Mouse (Mus musculus) activated CD4-positive, CD25-positive, alpha-beta regulatory T cell, adult 4 months (primary cell): Measurements from ENCODE around the gene Slc38a4. TPM values are rescaled to one million over a fixed set of nuclear protein-coding genes. Genes with fewer than 3 reads are reported as not detected.

ENCODE experiments used
- ATAC-seq: one replicate; pipeline ENCODE4 v1.8.0; 2017
- polyA plus RNA-seq, 2 experiments: library from polyadenylated mRNA; unstranded; fragments of 100-300 nt; shearing (Covaris generic); gene quantifications; one replicate each; pipeline ENCODE4 v1.2.1; 2017

The Slc38a4 gene
- polyA plus RNA-seq, 2 experiments from 2014 or later: not detected

DNA sequence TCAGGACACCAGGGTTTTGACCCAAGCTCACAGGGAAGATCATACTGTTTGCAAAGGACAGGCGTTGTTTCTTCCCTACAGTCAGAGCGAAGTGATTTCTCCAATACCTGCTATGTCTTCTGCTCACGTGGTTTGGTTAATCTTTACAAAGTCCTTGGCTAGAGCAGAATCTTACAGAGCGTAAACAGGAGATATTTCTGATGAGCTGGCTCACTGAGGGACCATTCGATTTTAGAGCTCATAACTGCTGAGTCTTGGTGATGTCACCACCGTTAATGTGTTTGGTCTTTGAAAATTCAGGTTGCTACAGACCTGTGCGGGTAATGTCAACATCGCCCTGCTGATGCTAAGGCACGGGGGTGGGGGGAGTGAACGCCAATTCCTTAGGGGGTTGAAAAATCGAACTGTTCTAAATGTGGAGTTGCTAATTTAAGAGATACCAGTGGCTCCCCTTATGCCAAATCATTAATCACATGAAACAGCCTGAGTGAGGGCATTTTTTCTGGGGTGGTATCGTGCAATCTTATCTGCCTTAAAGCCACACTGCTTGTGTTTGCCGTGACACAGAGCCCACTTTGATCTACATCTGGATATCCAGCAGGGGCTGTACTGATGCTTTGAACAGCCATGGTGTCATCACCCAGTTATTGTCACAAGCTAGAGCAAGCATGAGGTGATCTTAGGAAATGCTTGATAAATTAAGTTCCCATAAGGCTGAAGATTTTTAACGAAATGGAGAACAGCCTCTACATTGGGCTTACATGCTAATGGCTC lies 44.0 kb downstream of the Slc38a4 start:
- no peak for ATAC-seq

DNA sequence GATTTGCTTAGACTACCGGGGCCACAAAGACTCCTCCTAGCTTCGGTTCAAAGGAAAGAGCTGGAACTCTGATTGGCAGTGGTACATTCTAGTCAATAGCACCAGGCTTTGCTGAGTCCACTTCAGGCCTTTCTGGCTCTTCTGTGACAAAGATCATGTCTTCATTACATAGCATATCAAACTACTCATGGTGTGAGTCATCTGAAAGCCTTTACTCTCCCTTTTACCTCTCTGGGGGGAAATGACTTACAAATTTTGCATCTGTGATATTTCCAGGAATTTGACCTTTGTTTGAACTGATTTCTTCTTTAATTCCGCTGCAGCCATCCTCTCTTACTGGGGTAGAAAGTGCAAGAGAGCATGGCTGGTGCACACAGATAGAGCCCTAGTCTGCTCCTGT lies 46.5 kb downstream of the Slc38a4 start:
- no peak for ATAC-seq

DNA sequence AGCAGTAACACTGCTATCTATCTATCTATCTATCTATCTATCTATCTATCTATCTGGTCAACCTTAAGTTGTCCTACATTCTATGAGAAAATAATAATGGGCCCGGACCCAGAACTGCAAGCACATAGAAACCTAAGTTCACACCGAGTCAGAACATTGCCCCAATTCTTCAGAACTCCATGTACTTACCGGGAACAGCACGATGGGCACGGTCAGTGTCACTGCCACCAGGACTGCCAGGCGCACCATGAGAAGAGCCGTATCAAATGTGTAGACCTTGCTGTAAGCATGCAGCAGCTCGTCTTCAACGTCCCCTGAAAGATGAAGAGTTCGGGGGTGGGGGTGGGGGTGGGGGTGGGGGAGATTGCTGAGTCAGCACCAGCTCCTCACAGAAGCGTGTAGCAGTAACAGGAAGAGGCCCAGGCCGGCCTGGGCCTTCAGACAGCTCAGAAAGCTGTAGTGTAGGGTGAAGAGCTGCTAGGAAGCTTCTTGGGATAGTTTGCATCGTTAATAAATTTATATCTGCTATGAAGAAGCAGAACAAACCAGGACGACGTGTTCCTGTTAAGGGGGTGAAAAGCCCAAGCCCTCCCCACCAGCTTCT lies 50.0 kb downstream of the Slc38a4 start:
- no peak for ATAC-seq

DNA sequence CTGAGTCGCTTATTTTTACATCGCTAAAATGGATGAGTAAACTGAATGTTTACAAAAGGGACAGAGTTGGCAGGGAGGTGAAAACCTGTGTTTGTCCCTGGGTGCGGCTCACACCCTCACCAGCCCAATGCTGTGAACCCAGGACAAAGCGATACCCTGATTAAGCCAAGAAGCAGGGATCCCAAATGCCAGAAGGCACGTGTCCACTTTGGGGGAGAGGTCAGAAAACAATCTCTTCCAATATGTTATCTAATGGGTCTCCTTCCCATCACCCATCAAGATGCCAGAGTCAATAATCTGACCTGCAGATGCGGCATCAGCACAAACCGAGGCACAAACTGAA lies 51.3 kb downstream of the Slc38a4 start:
- ATAC-seq: no peak

- no peak for ATAC-seq
These were observed 51.8 kb downstream of the Slc38a4 start for GRCm38 (mm10) chr15:97003851-97004524.

DNA sequence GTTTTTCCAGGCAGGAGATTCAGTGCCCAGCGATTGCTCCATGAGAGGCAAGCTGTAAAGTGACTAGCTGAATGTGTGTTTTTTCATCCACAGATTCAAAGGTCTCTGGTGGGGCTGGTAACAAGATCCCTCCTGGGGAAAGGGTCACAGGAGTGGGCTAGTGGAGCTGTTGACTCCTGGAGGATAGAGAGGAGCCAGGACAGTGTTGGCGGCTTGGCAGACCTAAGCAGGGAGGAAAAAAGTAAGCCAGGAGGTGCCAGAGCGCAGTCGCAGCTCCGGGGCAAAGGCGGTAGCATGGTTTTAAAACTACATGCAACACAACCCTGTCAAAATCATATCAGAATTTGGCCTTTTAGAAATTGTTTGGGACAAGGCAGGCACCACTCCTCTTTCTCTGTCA lies 52.6 kb downstream of the Slc38a4 start:
- no peak for ATAC-seq

- ATAC-seq: no peak
These were observed 53.0 kb downstream of the Slc38a4 start for GRCm38 (mm10) chr15:97002752-97003151.

DNA sequence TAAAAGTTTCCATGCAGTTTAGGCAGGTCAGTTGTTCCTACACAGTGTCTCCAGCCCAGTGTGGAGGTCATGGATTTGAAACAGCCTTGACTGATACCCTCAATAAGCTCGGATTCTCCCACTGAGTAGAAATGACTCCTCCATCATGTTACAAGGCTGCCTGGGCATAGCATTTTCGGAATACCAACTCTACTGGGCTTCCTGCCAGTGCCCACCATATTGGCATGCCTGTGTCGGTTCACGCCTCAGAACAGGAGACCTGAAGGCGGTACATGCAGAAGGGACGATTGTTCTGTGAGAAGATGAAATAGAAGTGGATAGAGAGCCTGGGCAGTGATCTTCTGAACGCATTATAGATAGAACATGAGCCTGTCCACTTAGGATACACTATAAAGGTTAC lies 53.9 kb downstream of the Slc38a4 start:
- no peak for ATAC-seq

DNA sequence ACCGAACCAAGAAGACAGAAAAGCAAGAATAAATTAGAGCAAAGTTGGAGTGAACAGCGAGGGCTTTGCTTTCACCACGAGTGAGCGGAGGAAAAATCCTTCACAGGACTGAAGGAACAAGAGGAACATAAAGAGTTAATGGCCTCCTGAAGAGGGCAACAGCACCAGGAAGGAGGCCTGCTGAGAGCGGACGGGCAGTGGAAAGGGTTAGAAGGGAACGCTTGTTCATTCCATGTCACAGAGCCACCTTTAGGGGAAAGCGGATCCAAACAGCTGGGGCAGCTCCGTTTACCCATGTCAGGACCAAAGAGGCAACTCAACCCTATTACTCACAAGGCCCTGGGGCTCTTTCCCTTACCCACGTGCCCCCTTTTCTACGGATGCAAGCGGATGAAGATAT lies 54.3 kb downstream of the Slc38a4 start:
- ATAC-seq: no peak

DNA sequence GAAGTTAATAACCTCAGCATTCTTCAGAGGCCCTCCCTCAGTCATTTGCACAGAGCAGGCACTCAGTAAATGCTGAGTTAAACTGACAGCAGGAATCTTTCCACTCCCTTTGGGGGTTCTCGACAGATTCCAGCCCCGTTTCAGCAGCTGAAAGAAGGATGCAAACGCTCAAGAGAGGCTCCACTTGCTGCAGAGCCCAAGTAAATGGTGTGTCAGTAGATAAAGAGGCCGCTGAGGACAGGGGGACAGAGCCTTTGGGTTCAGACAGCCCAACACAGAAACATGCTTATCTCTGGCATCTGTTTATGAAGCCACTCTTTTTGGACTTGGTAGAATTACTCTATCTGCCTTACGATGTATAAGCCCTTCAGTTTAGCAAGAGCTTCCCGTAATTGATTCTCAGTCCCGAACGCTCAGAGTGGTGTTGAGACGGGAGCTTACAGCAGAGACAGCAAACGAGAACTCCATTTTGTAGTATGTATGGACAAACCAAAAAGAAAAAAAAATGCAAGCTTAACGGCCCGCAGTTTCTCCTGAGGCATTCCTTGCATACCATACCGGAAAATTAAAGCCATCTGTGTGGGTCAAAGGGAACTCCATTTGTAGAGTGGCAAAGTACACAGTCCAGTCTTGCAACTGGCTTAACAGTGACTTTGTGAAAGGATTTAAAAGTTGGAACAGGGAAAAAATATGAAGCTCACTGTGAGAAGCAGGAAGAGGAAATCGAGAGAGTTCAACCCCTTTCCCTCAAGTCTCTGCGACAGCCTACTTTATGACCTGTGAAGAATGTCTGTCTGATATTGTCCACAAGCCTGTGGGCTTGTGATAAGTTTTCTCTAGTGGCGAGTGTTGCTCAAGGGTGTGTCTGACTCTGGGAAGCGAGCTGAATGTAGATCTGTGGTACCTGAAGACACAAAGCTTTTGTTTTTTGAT lies 55.2 kb downstream of the Slc38a4 start:
- ATAC-seq: no peak

- ATAC-seq: no peak
These were observed 56.4 kb downstream of the Slc38a4 start for GRCm38 (mm10) chr15:96999401-96999800.

- no peak for ATAC-seq
These were observed 70.1 kb downstream of the Slc38a4 start for GRCm38 (mm10) chr15:96985618-96986017.

GRCm38 (mm10) chr15:96983581-96984330 lies 72.0 kb downstream of the Slc38a4 start:
- no peak for ATAC-seq

GRCm38 (mm10) chr15:96975125-96975524 lies 80.6 kb downstream of the Slc38a4 start:
- no peak for ATAC-seq

- no peak for ATAC-seq
These were observed 81.6 kb downstream of the Slc38a4 start for GRCm38 (mm10) chr15:96974131-96974530.

GRCm38 (mm10) chr15:96973370-96973769 lies 82.4 kb downstream of the Slc38a4 start:
- ATAC-seq: no peak

DNA sequence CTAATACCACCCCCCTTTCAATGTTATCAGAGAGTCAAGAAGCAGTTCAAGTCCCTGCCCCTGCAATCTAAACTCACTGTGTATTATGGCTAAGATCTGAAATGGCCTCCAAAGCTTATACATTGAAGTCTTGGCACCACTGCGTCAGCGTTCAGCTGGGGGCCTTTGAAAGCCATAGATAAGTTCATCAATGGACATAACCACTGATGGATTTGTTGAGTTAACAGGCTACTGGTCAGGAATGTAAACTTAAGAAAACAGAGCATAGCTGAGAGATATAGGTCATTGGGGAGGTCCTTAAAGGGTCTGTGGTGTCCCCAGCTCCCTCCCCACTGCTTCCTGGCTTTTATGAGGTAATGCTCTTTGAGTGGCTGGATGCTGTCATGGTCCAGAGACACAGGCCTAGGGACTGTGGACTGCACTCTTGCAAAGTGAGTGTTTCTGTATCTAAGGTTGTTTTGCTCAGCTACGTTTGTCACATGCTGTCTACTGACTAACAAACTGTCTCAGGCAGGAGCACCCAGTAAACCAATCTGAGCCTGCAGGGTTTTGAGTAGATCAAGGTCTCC lies 83.0 kb downstream of the Slc38a4 start:
- ATAC-seq: no peak

DNA sequence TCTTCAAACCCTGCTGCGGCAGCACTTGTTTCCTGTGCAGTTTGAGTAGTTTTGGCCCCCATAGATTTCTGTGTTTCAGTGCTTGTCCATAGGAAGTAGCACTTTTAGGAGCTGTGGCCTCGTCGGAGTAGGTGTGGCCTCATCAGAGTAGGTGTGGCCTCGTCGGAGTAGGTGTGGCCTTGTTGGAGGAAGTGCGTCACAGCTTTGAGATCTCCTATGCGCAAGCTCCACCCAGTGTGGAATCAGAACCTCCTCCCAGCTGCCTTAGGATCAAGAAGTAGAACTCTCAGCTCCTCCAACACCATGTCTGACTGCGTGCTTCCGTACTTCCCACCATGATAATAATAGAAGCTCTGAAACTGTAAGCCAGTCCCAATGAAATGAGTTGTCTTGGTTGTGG lies 83.8 kb downstream of the Slc38a4 start:
- no peak for ATAC-seq

GRCm38 (mm10) chr15:96969792-96970191 lies 86.0 kb downstream of the Slc38a4 start:
- ATAC-seq: no peak

- no peak for ATAC-seq
These were observed 87.0 kb downstream of the Slc38a4 start for GRCm38 (mm10) chr15:96968741-96969140.

- no peak for ATAC-seq
These were observed 89.4 kb downstream of the Slc38a4 start for GRCm38 (mm10) chr15:96966326-96966725.

GRCm38 (mm10) chr15:96963735-96964134 lies 92.0 kb downstream of the Slc38a4 start:
- no peak for ATAC-seq
